Mouse (Mus musculus): ENCODE measurements around the gene Mrps27. TPM values are rescaled to one million over a fixed set of nuclear protein-coding genes. Genes with fewer than 3 reads are reported as not detected.

Gene Mrps27
- polyA plus RNA-seq, 1 experiment from 2014 or later: 56.1 TPM

GRCm38 (mm10) chr13:99447403-99448199, 103.0 kb downstream of the Mrps27 start:
- no peaks in the 10 kb centered on the region for H3K9me3 ChIP-seq (replicated peaks; ENCODE audit: control insufficient read depth, low read length)
- ATAC-seq (ENCODE audit: insufficient read depth, low FRiP score): peak; percentile 21; the same call in 1 of the 2 replicates
- WGBS: 53% methylated on average over 11 of the region's 11 CpGs

GRCm38 (mm10) chr13:99448278-99448677, 103.7 kb downstream of the Mrps27 start:
- H3K9ac ChIP-seq (ENCODE audit: low read length): no peak overlapping the region
- H3K27ac ChIP-seq (ENCODE audit: low read length): no peak overlapping the region
- peaks cover 20% of the 10 kb centered on the region; the same call in 1 of the 2 replicates for H3K4me1 ChIP-seq (ENCODE audit: control insufficient read depth, insufficient read depth, low read length)
- ATAC-seq (ENCODE audit: insufficient read depth, low FRiP score): no peak
- H3K4me2 ChIP-seq (ENCODE audit: low read depth, low read length): no peak overlapping the region
- H3K4me3 ChIP-seq (replicated peaks; ENCODE audit: low read length): no peak overlapping the region
- H3K9me3 ChIP-seq (replicated peaks; ENCODE audit: control insufficient read depth, low read length): no peaks in the 10 kb centered on the region
- no peaks in the 10 kb centered on the region for H3K27me3 ChIP-seq (ENCODE audit: control insufficient read depth, insufficient read depth, low read length)
- no peaks in the 10 kb centered on the region for H3K36me3 ChIP-seq (ENCODE audit: control insufficient read depth, insufficient read depth, low read length)
- WGBS: 67% methylated on average over 4 of the region's 4 CpGs

More at GRCm38 (mm10) chr13:99447403-99448199, 103.0 kb downstream of the Mrps27 start:
- Histone ChIP-seq H3K36me3 (ENCODE audit: control insufficient read depth, insufficient read depth, low read length) (no peaks in the 10 kb centered on the region), H3K4me2 (ENCODE audit: low read depth, low read length) (no peak overlapping the region), H3K27me3 (ENCODE audit: control insufficient read depth, insufficient read depth, low read length) (no peaks in the 10 kb centered on the region), H3K9ac (ENCODE audit: low read length) (no peak overlapping the region), H3K27ac (ENCODE audit: low read length) (peak overlapping the region; percentile 29; the same call in 1 of the 2 replicates), H3K4me3 (replicated peaks; ENCODE audit: low read length) (no peak overlapping the region), H3K4me1 (ENCODE audit: control insufficient read depth, insufficient read depth, low read length) (peaks cover 20% of the 10 kb centered on the region; the same call in 1 of the 2 replicates)

- H3K27me3 ChIP-seq (ENCODE audit: control insufficient read depth, insufficient read depth, low read length): no peaks in the 10 kb centered on the region
- ATAC-seq (ENCODE audit: insufficient read depth, low FRiP score): no peak
- H3K27ac ChIP-seq (ENCODE audit: low read length): no peak overlapping the region
- H3K36me3 ChIP-seq (ENCODE audit: control insufficient read depth, insufficient read depth, low read length): no peaks in the 10 kb centered on the region
- no peak overlapping the region for H3K4me3 ChIP-seq (replicated peaks; ENCODE audit: low read length)
- H3K9me3 ChIP-seq (replicated peaks; ENCODE audit: control insufficient read depth, low read length): no peaks in the 10 kb centered on the region
- WGBS: 80% methylated on average over 4 of the region's 4 CpGs
- H3K9ac ChIP-seq (ENCODE audit: low read length): no peak overlapping the region
- peaks cover 19% of the 10 kb centered on the region; the same call in 1 of the 2 replicates for H3K4me1 ChIP-seq (ENCODE audit: control insufficient read depth, insufficient read depth, low read length)
- no peak overlapping the region for H3K4me2 ChIP-seq (ENCODE audit: low read depth, low read length)
These were observed 105.0 kb downstream of the Mrps27 start for GRCm38 (mm10) chr13:99449547-99449946.

GRCm38 (mm10) chr13:99450766-99451165, 106.2 kb downstream of the Mrps27 start:
- no peak for ATAC-seq (ENCODE audit: insufficient read depth, low FRiP score)
- Histone ChIP-seq H3K9me3 (replicated peaks; ENCODE audit: control insufficient read depth, low read length) (no peaks in the 10 kb centered on the region), H3K27me3 (ENCODE audit: control insufficient read depth, insufficient read depth, low read length) (no peaks in the 10 kb centered on the region), H3K9ac (ENCODE audit: low read length) (no peak overlapping the region), H3K4me3 (replicated peaks; ENCODE audit: low read length) (no peak overlapping the region), H3K36me3 (ENCODE audit: control insufficient read depth, insufficient read depth, low read length) (no peaks in the 10 kb centered on the region), H3K4me1 (ENCODE audit: control insufficient read depth, insufficient read depth, low read length) (peaks cover 11% of the 10 kb centered on the region; the same call in 1 of the 2 replicates), H3K27ac (ENCODE audit: low read length) (no peak overlapping the region), H3K4me2 (ENCODE audit: low read depth, low read length) (no peak overlapping the region)
- WGBS: 66% methylated on average over 7 of the region's 7 CpGs

GRCm38 (mm10) chr13:99451276-99451675, 106.7 kb downstream of the Mrps27 start:
- H3K4me3 ChIP-seq (replicated peaks; ENCODE audit: low read length): no peak overlapping the region
- H3K27me3 ChIP-seq (ENCODE audit: control insufficient read depth, insufficient read depth, low read length): no peaks in the 10 kb centered on the region
- no peak overlapping the region for H3K9ac ChIP-seq (ENCODE audit: low read length)
- H3K9me3 ChIP-seq (replicated peaks; ENCODE audit: control insufficient read depth, low read length): no peaks in the 10 kb centered on the region
- no peaks in the 10 kb centered on the region for H3K36me3 ChIP-seq (ENCODE audit: control insufficient read depth, insufficient read depth, low read length)
- no peak overlapping the region for H3K4me2 ChIP-seq (ENCODE audit: low read depth, low read length)
- peaks cover 10% of the 10 kb centered on the region; the same call in 1 of the 2 replicates for H3K4me1 ChIP-seq (ENCODE audit: control insufficient read depth, insufficient read depth, low read length)
- no peak overlapping the region for H3K27ac ChIP-seq (ENCODE audit: low read length)
- no peak for ATAC-seq (ENCODE audit: insufficient read depth, low FRiP score)
- WGBS: 80% methylated on average over 5 of the region's 5 CpGs

GRCm38 (mm10) chr13:99452444-99452843, 107.9 kb downstream of the Mrps27 start:
- Histone ChIP-seq H3K36me3 (ENCODE audit: control insufficient read depth, insufficient read depth, low read length) (no peaks in the 10 kb centered on the region), H3K4me1 (ENCODE audit: control insufficient read depth, insufficient read depth, low read length) (peaks cover 5% of the 10 kb centered on the region; the same call in 1 of the 2 replicates), H3K4me2 (ENCODE audit: low read depth, low read length) (no peak overlapping the region), H3K27ac (ENCODE audit: low read length) (no peak overlapping the region), H3K9me3 (replicated peaks; ENCODE audit: control insufficient read depth, low read length) (no peaks in the 10 kb centered on the region), H3K9ac (ENCODE audit: low read length) (no peak overlapping the region), H3K27me3 (ENCODE audit: control insufficient read depth, insufficient read depth, low read length) (no peaks in the 10 kb centered on the region), H3K4me3 (replicated peaks; ENCODE audit: low read length) (no peak overlapping the region)
- 85% methylated on average over 3 of the region's 3 CpGs for WGBS
- ATAC-seq (ENCODE audit: insufficient read depth, low FRiP score): no peak

- Histone ChIP-seq H3K4me3 (replicated peaks; ENCODE audit: low read length) (no peak overlapping the region), H3K27me3 (ENCODE audit: control insufficient read depth, insufficient read depth, low read length) (no peaks in the 10 kb centered on the region), H3K4me2 (ENCODE audit: low read depth, low read length) (no peak overlapping the region), H3K9me3 (replicated peaks; ENCODE audit: control insufficient read depth, low read length) (no peaks in the 10 kb centered on the region), H3K9ac (ENCODE audit: low read length) (no peak overlapping the region), H3K4me1 (ENCODE audit: control insufficient read depth, insufficient read depth, low read length) (peaks cover 11% of the 10 kb centered on the region), H3K27ac (ENCODE audit: low read length) (no peak overlapping the region), H3K36me3 (ENCODE audit: control insufficient read depth, insufficient read depth, low read length) (no peaks in the 10 kb centered on the region)
- no peak for ATAC-seq (ENCODE audit: insufficient read depth, low FRiP score)
- WGBS: 82% methylated on average over 7 of the region's 7 CpGs
These were observed 110.4 kb downstream of the Mrps27 start for GRCm38 (mm10) chr13:99454977-99455376.

GRCm38 (mm10) chr13:99458658-99459386, 114.2 kb downstream of the Mrps27 start:
- peak; percentile 50; the same call in 1 of the 2 replicates for ATAC-seq (ENCODE audit: insufficient read depth, low FRiP score)
- no peaks in the 10 kb centered on the region for H3K36me3 ChIP-seq (ENCODE audit: control insufficient read depth, insufficient read depth, low read length)
- H3K27ac ChIP-seq (ENCODE audit: low read length): no peak overlapping the region
- no peaks in the 10 kb centered on the region for H3K9me3 ChIP-seq (replicated peaks; ENCODE audit: control insufficient read depth, low read length)
- peaks cover 6% of the 10 kb centered on the region for H3K4me1 ChIP-seq (ENCODE audit: control insufficient read depth, insufficient read depth, low read length)
- no peak overlapping the region for H3K4me2 ChIP-seq (ENCODE audit: low read depth, low read length)
- H3K9ac ChIP-seq (ENCODE audit: low read length): no peak overlapping the region
- 75% methylated on average over 12 of the region's 12 CpGs for WGBS
- no peak overlapping the region for H3K4me3 ChIP-seq (replicated peaks; ENCODE audit: low read length)
- no peaks in the 10 kb centered on the region for H3K27me3 ChIP-seq (ENCODE audit: control insufficient read depth, insufficient read depth, low read length)

GRCm38 (mm10) chr13:99459612-99460011, 115.0 kb downstream of the Mrps27 start:
- no peak overlapping the region for H3K9ac ChIP-seq (ENCODE audit: low read length)
- no peaks in the 10 kb centered on the region for H3K27me3 ChIP-seq (ENCODE audit: control insufficient read depth, insufficient read depth, low read length)
- 79% methylated on average over 4 of the region's 4 CpGs for WGBS
- no peak overlapping the region for H3K4me3 ChIP-seq (replicated peaks; ENCODE audit: low read length)
- no peaks in the 10 kb centered on the region for H3K9me3 ChIP-seq (replicated peaks; ENCODE audit: control insufficient read depth, low read length)
- peaks cover 6% of the 10 kb centered on the region for H3K4me1 ChIP-seq (ENCODE audit: control insufficient read depth, insufficient read depth, low read length)
- no peak overlapping the region for H3K4me2 ChIP-seq (ENCODE audit: low read depth, low read length)
- no peak overlapping the region for H3K27ac ChIP-seq (ENCODE audit: low read length)
- no peaks in the 10 kb centered on the region for H3K36me3 ChIP-seq (ENCODE audit: control insufficient read depth, insufficient read depth, low read length)
- ATAC-seq (ENCODE audit: insufficient read depth, low FRiP score): no peak

Measured in stomach, embryonic 16.5 days (tissue).